Mouse (Mus musculus): Measurements from ENCODE around the gene Nab1. TPM values are rescaled to one million over a fixed set of nuclear protein-coding genes. Genes with fewer than 3 reads are reported as not detected.
"Not testable (repeated sequence)": the region's sequence is repeated elsewhere in the genome, so short reads cannot be mapped to it uniquely, and the experiment has no call there.

The Nab1 gene
- 10 to 100 TPM; 33.9 to 35.4 TPM for total RNA-seq (2021)

DNA sequence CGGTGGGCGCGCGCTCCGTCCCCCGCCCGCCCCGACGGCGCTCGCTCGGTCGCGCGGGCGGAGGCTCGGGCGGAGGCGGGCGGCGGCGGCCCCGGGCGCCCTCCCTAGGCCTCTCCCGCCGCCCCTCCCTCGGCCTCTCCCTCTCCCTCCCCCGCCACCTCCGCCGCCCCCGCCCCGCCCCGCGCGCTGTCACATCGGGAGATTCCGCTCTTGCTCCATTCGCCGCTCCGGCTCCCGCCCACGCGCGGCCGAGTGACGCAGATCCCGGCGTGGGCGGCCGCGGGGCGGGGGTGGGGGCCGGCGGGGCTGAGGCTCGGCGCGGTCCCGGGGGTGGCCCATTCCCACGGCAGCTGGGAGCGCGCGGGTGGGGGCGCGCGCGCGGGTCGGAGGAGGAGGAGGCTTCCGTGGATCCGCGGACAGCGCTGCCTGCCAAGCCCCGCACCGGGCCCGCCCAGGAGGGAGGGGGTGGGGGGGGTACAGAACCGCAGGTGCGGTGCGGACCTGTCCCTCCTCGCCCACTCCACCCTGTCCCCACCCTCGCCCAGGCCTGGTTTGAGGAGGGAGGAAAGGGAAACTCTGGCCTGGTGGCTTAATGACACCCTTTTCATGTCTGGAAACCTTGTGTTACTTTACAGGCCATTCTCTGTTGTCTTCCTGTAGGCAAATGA, at the start of gene Nab1:
TSS of gene Nab1 (minus strand) at position 366 of the 668 bp plus-strand sequence.
- peak; percentile 72 for DNase-seq
- intact Hi-C loops (cut with DNase I), result loop anchor here (2.0 kb wide), 1 partner anchor 130 kb away; the partner anchor contains the start of gene Nemp2

DNA sequence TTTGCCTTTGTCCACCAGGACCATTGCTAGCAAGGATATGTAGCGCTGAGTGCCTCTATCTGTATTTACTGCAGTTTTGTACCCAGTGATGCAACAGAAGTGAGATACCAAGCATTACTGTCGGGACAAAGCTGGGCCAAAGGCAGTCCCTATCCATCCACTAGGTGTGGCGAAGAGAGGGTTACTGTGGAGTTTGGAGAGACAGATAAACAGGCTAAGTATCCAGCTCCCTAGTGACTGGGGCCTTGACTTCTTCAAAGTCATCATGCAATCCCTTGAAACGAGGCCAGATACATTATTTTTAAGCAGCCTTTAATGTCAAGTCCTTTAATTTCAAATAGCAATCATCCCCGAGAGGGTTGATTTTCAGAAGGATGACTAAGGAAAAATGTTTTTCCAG, 47.0 kb upstream of the Nab1 start:
- intact Hi-C loops (cut with DNase I), result no loop called here
- no peak for DNase-seq

DNA sequence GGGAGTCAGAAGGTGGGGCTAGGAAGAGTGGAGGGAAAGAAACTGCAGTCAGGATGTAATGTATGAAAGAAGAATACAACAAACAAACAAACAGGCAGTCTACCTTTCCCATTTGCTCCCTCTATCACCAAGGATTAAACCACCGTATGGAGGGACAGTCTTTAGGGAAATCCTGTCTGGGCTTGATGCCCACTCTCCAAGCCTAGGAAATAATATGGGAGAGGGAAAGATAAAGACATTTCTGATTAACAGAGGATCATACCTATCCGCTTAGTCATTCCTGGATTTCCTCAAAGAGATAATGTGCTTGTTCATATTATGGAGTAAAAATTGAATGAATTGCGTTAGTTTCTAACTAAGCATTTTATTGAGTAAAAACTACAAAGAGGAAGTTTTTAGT, 46.3 kb upstream of the Nab1 start:
- no peak for DNase-seq
- intact Hi-C loops (cut with DNase I), result no loop called here

DNA sequence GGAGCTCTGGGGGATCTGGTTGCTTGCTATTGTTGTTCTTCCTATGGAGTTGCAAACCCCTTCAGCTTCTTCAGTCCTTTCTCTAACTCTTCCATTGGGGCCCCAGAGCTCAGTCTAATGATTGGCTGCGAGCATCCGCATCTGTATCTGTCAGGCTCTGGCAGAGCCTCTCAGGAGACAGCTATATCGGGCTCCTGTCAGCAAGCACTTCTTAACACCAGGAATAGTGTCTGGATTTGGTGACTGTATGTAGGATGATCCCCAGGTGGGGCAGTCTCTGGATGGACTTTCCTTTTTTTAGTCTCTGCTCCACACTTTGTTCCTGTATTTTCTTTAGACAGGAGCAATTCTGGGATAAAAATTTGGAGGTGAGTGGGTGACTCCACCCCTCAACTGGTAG, 39.6 kb upstream of the Nab1 start:
- intact Hi-C loops (cut with DNase I); DNase-seq: not testable (repeated sequence)

DNA sequence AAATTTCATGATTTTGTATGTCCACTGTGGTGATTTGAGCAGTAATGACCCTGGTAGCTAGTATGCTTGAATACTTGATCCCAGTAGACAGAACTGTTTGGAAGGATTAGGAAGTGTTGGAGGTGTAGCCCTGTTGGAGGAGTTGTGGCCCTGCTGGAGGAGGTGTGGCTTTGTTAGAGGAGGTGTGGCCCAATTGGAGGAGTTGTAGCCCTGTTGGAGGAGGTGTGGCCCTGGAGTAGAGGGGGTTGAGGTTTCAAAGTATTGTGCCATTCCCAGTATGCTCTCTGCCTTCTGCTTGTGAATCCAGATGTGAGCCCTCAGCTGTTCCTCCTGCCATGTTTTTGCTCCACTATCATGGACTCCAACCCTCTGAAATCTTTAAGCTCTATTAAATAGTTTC, 29.5 kb upstream of the Nab1 start:
- intact Hi-C loops (cut with DNase I), result no loop called here
- no peak for DNase-seq

DNA sequence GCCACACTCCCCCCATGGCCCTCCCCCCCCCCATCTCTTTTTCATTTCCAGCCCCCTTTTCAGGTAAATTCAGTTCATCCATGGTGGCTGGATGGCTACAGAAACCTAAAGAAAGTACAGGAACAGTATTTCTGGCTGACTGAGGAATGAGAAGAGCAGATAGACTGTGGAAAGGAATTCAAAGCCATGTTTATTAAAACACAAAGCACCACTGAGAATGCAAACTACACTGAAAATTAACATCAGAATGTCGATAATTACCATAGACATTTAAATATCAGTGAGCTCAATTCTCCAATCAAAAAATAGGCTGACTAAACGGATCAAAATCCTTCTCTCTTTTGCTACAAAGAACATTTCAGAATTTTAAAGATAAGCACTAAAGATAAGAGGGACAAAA, 27.2 kb upstream of the Nab1 start:
- intact Hi-C loops (cut with DNase I), result no loop called here
- DNase-seq, result no peak

DNA sequence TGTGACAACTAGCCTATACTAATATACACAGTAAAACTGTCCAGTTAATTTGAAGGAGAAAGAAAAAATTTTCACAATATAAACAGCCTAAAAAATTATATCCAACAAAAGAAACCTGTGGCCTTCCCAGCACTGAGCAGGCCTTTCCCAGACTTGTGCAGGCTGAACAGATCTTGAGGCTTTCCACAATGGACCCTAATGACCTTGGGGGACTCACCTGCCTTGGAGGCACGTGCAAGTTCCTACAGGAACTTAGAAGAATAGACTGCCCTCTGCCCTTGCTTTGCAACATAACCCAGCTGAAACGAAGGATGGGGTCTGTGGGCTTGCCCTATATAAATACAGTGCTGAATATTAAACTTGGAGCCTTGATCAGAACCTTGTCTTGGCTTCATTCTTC, 26.8 kb upstream of the Nab1 start:
- intact Hi-C loops (cut with DNase I), result no loop called here
- DNase-seq, result no peak

DNA sequence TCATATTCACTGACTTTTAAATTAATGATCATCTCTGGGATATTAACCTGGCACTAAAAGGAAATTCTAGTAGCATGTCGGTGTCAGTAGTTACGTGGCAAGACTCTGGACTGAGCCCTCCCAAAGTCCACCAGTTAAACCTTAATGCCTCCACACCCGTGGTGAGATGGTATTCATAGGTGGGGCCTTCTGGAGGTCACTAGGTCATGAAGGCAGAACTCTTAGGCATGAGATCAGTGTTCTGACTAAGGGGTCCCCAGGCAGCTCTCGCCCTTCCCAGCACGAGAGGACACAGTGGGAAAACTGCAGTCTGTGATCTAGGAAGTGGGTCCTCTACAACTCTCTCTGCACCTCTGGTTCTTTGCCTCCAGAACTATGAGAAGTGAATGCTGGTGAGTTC, 24.2 kb upstream of the Nab1 start:
- intact Hi-C loops (cut with DNase I), result no loop called here
- DNase-seq, result no peak

DNA sequence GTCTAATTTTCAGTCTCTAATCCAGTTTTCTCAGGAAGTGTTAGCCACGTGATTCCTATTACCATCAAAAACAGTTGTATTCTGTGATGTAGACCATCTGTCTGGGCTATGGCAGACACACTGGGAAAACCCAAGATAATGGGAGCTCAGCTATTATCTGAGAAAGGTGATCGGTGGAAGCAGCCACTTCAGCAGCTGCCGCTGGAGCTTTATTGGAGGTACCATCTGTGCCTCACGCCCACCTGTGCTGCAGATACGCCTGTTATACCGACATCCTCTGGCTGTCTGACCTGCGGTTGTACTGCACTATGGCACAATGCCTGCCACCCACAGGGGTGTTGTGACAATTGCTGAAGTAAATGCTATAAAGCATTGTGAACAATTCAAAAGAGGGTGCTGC, 23.7 kb upstream of the Nab1 start:
- intact Hi-C loops (cut with DNase I), result no loop called here
- no peak for DNase-seq

DNA sequence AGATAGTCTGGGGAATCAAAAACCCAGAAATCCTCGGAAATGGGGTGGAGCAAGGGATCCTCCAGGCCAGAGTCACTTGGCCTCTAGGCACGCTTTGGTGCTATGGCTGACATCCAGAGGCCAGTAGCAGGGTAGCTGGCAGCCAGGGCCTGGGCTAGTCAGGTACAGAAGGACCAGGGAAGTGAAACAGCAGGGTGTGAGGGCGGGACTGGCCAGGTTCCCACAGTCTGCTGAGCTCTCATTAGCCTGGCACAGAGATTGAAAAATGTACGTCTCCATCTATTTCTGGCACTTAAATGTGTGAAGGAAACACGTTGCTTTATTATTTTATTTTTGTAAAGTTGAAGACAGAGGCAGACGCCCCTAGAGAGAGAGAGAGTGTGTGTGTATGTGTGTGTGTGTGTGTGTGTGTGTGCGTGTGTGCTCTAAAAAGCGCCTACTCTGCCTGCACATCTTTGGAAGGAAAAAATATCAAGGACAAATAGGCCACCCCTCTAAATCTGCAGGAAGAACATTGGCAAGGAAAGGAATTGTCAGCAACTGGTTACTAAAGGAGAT, 21.0 kb upstream of the Nab1 start:
- peak; percentile 80 for DNase-seq
- intact Hi-C loops (cut with DNase I), result no loop called here

DNA sequence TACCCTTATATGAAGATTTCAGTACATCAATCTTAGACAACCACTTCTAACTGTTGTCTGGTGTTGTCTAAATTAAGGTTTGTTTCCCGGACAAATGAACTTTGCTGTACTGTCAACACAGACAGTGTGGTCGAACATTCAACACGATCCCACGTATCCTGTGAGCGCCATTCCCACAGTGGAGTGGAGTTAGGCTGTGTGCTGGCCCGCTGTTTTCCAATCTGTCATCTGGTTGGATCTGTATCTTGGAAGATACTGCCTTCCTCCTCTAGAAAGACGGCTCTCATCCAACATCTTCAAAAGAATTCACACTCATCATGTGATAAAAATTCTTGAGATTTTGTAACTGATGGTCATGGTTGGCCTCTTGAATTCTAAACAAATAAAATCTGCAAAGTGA, 19.7 kb upstream of the Nab1 start:
- no peak for DNase-seq

DNA sequence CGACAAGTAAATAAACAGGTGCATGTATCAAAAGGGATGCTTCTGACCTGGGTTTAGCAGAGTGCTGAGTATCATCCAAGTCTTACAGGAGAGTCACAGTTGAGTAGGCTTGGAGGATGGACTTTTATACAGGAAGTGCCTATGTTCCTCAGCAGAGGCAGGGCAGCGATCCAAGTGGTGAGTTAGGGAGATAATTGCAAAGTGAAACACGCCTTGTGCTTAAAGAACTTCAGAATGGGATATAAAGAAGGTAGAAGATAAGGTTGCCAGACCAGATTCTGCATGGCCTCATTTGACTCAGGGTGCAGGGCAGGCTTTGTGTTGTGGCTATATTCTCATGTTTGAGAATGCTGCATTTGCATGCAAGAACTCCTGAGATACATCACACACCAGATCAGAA, 14.8 kb upstream of the Nab1 start:
- no peak for DNase-seq
- intact Hi-C loops (cut with DNase I), result no loop called here

More for the DNA sequence above, 19.7 kb upstream of the Nab1 start:
- intact Hi-C loops (cut with DNase I), result no loop called here

DNA sequence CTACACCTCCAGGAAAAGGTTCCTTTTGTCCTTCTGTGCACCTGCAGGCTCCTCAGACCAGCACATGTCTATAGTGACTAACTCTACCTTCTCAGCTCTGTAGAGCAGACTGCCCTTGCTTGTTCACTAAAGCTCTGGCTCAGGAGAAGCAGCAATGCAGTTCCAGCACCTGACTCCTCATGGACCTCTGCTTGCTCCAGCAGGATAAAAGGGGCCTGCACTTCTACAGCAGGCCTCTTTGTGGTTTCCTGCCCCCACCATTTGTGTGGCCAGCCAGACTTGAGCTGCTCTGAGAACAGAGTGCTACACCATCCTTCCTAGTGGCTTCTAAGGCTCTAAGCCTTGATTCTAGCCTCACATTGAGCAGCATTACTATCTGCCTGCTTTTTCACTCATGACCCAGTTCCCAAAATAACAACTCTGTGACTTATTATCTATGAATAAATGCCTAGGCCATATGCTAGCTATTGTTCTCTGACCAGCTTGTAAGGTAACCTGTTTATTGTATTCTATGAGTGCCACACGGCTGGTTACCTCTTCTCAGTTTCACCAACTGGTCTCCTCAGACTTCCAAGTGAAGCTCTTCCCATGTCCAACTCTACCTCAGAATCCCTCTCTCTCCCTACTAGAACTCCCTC, 11.4 kb upstream of the Nab1 start:
- intact Hi-C loops (cut with DNase I), result no loop called here
- no peak for DNase-seq

DNA sequence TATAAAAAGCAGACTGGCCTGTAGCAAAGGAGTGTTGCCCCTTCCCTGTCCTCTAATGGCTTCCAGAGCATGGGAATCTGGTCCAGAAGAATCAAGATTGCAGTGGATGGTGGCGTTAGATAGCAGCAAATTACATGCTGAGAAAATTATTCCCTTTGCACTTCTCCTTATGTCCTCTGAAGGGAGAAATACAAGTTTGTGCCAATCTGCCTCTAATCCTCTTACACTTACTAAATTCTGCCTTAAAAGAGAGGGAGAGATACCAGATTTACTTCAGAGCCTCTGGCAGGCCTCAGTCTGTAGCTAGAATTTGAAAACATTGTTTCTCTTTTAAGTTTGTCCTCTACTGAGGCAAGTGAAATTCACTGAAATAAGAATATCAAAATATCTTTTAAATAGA, 5.7 kb upstream of the Nab1 start:
- intact Hi-C loops (cut with DNase I), result no loop called here
- no peak for DNase-seq

DNA sequence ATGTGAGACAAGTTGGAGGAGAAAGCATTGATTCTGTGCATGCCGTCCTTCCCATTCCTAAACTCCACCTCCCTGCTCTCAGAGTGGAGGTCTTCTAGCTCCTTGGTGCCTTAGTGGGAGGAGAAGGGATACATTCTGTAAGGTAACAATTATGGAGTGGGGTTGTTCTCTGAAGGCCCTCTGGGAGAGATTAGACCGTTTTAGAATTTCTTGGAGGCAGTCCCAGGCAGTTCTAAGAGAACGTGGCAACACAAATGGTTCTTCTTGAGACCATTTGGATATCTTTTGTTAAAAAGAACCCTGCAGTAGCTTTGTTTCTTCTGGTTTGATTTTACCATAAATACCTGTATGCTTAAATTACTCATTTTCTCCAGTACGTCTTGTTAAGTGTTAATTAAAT, 1.8 kb upstream of the Nab1 start:
- intact Hi-C loops (cut with DNase I), result no loop called here

DNA sequence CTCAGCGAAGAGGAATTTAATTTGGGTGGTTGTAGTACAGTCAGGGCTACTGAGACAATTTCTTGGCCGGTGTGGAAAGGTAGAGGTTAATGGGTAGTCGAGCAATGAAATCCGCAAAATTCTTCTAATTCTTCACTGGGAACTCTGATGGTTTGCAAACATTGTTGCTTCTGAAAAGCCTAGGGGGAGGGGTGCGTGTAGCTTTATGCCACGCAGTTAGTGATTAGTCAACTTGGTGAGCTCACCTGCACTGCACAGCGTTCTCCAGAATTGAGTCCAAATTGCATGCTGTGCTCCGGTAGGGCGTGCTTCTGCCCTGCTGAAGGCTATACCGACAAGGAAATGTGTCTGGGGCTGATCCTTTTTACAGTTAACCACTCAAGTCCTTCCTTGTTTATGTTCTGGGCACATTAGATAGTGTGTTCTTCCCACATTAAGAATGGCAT, 1.2 kb upstream of the Nab1 start:
- intact Hi-C loops (cut with DNase I), result loop anchor here (2.0 kb wide), 1 partner anchor 129 kb away; the partner anchor contains the start of gene Nemp2
- DNase-seq, result no peak

More for the DNA sequence above, 1.8 kb upstream of the Nab1 start:
- no peak for DNase-seq

DNA sequence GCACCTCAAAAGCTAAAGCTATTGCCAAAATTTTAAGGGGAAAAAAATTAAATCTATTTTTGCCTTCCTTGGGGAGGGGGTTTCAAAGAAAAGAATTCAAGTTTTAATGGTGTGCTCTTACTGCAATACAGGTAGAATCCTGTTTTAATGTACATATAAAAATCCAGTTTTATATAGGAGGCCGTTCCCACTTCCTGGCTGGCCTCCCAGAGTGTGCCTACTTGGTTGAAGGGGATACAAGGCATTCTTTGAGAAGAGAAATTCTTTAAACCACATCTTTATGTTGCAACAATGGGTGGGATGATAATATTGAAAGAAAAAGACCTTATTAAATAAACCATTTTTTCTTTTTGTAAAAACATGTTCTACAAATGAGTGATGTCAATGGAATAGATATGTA, 611 bp upstream of the Nab1 start:
- intact Hi-C loops (cut with DNase I), result loop anchor here (2.0 kb wide), 1 partner anchor 130 kb away; the partner anchor contains the start of gene Nemp2
- no peak for DNase-seq

DNA sequence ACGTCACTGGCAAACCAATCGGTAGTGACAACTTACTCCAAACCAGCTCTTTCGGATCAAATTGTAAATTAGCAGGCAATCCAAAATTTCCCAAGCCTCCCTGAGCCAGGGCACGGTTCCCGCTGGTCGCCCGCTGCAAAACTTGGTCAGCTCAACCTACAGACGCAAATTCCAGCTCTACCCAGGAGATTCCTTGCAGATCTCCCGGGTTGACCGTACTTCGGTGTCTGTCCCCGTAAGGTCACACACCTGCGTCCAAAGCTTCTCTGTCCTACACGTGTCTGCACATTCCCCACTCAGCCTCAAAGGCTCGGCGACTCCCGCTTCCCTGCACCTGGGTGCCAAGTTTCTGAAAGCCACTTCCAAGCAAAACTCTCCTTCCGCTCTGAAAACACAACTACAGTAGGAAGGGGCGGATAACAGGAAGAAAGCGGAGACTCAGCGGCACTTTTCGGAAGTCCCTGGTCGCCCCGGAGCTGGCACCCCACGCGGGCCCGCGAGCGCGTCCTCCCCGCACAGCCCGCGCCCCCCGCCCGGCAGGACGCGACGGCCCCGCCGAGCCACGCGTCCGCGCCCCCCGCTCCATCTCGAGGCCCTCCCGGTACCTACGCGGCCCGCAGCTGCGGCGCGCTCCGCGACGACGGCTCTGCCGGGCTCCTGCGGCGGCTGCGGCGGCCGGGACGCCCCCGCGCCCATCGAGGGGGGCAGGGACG, 722 bp downstream of the Nab1 start:
- peak; percentile 39 for DNase-seq
- intact Hi-C loops (cut with DNase I), result loop anchor here (2.0 kb wide), 1 partner anchor 131 kb away; the partner anchor contains the start of gene Nemp2

DNA sequence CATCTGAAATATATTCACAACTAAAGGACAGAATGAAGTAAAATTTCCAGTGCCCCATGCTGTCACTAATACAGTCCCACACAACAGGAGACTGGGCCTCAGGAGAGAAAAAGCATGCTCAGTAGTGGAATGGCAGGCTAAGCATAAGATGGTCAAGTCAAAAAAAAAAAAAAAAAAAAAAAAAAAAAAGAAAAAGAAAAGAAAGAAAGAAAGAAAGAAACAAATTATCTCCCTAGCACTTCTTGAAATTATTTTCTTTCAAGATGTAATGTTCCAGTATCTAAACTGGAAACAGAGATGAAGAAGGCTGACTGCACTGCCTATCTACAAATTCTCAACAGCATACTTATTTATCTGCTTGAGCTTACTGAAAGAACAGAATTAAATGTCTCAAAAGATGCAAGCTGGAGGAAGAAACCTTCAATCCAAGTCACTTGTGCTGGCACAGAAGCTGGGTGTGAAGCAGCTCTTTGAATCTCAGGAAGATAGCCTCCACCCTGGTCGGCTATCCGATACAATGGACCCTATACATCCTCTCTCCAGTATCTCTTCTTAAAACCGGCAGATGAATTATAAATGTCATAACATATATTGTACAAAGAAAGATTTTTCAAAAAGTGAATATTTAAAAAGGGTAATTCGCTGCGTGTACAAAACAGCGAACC, 1.6 kb downstream of the Nab1 start:
- DNase-seq, result no peak
- intact Hi-C loops (cut with DNase I), result no loop called here

DNA sequence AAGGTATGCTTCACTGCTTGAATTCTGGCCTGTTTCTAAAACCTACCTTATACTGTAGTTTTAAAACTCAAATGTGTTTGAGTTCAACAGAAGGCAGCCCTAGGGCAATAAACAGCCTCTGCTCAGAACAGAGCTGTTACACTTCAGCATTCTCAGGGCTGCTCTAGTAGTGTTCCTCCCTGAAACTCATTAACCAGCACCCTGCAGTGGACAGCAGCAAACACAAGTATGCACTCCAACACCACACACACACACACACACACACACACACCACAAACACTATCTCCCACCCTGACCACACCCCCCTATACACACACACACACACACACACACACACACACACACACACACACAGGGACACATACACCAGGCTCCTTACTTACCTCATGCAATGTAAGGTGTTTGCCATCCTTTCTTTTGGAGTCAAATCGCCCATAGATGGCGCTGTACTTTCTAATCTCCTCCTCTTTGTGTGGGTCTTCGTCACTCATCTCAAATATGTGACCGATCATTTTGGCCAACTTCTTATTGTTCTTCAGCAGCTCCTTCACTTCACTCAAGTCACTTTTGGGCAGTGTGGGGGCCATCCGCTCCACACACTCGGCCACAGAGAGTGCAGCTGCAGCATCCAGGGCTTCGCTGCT, 10.8 kb downstream of the Nab1 start:
- intact Hi-C loops (cut with DNase I), result no loop called here

More for the DNA sequence above, 10.8 kb downstream of the Nab1 start:
- peak; percentile 28 for DNase-seq
